Mouse (Mus musculus) retina, embryonic 14.5 days (tissue): ENCODE measurements around the gene Tesmin.
A peak's percentile ranks its signal among the peaks of the same experiment; 100 is the strongest.

Source experiments
- DNase-seq: peaks from one replicate; pipeline ENCODE4 v3.0.0-alpha.2; 2015; ENCODE audit warnings: low spot score

Gene Tesmin

GRCm38 (mm10) chr19:3388629-3389057 is at the start of gene Tesmin:
Gene Tesmin, plus strand, starts transcription at chr19:3388857.
- DNase-seq: peak; percentile 95

- DNase-seq: no peak
These were observed 49.5 kb upstream of the Tesmin start for GRCm38 (mm10) chr19:3339187-3339586.

GRCm38 (mm10) chr19:3341021-3341420 is 47.6 kb upstream of the Tesmin start:
- no peak for DNase-seq

- no peak for DNase-seq
These were observed 44.7 kb upstream of the Tesmin start for GRCm38 (mm10) chr19:3343929-3344328.

DNA sequence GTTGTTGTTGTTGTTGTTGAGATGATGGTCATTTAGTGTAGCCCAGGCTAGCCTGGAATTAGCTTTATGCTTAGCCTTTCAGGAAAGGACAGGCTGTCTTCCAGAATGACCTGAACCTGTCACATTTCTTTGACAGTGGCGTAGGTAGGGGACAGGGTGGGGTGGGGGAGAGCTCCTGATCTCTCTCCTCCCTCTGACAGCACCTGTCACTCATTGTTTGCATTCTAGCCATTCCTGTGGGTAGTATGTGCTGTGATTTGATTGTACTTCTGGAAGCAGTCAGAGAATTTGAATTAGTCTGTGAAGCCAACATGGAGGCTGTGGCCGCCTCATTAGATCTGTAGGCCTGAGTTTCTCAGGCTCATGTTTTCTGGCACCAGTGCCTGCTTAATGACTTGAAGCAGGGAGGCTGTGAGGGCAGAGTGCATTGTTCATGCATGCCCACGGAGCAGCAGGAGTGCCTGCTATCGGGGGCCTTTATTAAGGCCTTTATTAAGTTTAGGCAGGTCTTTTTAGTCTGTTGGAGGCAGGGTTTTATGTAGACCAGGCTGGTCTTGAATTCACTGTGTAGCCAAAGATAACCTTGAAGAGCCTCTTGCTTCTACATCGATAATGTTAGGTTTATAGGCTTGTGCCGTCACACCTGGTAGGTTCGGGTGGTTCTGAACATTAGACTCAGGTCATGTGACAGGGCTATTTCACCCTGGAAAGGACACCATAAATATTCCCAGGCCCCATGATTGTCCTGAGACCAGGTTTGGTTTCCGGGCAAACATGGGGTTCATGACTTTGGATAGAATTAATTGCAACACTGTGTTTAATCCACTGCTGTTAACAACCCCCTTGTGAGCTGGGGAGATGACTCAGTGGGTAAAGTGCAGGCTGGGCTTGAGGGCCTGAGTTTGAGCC is 43.8 kb upstream of the Tesmin start:
- DNase-seq: peak; percentile 5

GRCm38 (mm10) chr19:3347784-3348183 is 40.9 kb upstream of the Tesmin start:
- no peak for DNase-seq

- no peak for DNase-seq
These were observed 35.1 kb upstream of the Tesmin start for GRCm38 (mm10) chr19:3353415-3354111.

- DNase-seq: peak; percentile 12
These were observed 33.6 kb upstream of the Tesmin start for GRCm38 (mm10) chr19:3355096-3355495.

GRCm38 (mm10) chr19:3356516-3356915 is 32.1 kb upstream of the Tesmin start:
- no peak for DNase-seq

DNA sequence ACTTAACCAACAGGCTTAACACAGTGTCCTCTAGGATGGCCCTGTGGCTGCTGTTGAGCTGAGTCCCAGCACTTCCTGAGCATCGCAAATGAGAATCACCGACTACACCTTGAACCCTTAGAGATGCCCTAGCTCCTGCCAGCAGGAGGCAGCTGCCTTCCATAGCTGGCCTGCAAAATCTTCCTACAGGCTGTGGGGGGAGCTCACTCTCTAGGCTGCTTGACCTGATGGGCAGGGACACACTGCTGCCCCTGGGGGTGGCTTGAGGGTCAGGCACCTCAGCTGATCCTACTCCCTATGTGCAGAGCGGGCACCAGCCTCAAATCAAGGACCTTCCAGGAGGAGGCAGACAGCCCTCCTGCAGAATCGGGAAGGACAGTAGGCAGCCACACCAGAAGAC is 31.0 kb upstream of the Tesmin start:
- peak; percentile 17 for DNase-seq

DNA sequence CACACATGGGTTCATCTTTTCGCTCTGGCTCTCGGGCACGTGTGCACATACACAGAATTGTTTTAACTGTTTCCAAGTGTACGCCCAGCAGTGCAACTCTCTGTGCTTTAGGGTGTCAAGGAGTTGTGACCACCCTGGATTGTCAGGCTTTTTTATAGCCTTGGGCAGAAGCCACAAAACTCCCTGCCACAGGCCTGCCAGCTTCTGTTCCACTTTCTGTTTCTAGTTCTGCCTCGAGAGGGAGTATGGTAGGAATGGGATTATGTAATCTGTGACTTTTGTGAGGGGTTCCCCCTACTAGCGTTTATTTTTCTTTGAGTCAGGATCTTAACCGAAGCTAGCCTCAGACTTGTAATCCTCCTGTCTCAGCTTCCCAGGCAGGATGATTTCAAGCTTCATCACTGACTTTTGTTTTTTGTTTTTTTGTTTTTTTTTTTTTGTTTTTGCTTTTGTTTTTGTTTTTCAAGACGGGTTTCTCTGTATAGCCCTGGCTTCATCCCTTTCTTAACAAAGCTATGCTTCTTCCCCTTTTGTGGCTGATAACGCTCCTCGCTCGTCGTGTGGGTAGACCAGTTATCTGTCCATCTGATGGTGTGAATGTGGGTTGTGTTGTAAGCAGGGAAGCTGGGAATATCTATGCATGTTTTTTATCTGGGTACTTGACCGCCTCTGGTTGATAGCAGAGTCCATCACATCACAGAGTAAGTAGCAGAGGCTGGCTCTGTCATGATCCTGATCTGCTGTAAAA is 28.6 kb upstream of the Tesmin start:
- no peak for DNase-seq

- no peak for DNase-seq
These were observed 25.1 kb upstream of the Tesmin start for GRCm38 (mm10) chr19:3363510-3363909.

- no peak for DNase-seq
These were observed 23.6 kb upstream of the Tesmin start for GRCm38 (mm10) chr19:3365089-3365488.

DNA sequence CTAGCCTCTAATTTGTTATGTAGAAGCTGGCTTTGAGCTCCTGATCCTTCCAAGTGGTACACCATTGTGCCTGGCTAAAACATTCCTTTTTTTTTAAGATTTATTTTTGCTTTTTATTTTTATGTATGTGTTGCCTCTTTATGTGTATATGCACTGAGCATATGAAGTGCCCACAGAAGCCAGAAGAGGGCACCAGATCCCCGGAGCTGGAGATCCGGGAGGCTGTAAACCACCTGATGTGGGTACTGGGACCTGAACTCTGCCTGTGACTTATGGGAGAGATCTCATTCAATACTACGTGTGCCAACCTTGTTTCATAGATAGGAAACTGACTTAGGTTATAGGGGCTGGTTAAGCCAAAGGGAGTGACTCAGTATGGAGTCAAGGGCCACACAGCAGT is 20.4 kb upstream of the Tesmin start:
- DNase-seq: no peak

DNA sequence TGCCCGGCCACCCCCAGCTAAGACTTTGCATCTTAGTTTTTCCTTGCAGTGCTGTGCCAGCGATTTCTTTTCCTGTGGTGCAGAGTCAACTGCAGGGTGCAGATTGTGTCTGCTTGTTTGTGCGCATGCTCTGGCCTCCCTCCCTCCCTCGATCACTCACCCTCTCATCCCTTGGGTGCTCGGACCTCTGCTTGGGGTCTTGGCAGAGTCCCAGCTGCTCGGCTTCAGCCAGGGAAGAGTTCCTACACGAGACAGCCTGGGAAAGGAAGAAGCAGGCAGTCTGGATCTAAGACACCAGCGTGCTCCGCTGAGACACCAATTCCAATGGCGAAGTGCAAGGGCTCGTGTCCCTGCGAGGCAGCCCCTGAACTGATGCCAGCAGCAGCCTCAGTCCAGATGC is 15.3 kb upstream of the Tesmin start:
- no peak for DNase-seq

DNA sequence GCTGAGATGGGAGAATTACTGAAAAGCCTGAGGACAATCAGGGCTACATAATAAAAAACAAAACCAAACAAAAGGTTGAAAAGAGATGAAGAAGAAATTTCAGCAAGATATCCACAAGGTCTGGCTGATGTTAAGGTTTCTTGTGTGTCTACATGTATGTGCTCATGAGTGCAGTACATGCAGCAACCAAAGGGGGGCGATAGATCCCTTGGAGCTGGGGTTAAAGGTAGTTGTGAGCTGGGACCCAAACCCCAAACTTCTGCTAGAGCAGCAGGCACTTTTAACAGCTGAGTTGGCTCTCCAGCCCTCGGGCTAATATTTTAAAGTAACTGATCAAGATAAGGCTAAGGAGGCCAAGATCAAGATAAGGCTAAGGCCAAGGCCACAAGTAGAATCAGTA is 14.6 kb upstream of the Tesmin start:
- DNase-seq: no peak

- DNase-seq: no peak
These were observed 12.6 kb upstream of the Tesmin start for GRCm38 (mm10) chr19:3375945-3376495.

GRCm38 (mm10) chr19:3376966-3377715 is 11.5 kb upstream of the Tesmin start:
- no peak for DNase-seq

GRCm38 (mm10) chr19:3378614-3379013 is 10.0 kb upstream of the Tesmin start:
- no peak for DNase-seq

GRCm38 (mm10) chr19:3388061-3388460 is 596 bp upstream of the Tesmin start:
- no peak for DNase-seq

GRCm38 (mm10) chr19:3389089-3389488 is 432 bp downstream of the Tesmin start:
- DNase-seq: peak; percentile 88
